Mouse (Mus musculus): ENCODE results near the gene Fuk. TPM values are rescaled to one million over a fixed set of nuclear protein-coding genes. Genes with fewer than 3 reads are reported as not detected.
A peak's percentile ranks its signal among the peaks of the same experiment; 100 is the strongest.
"Not testable (repeated sequence)": the region's sequence is repeated elsewhere in the genome, so short reads cannot be mapped to it uniquely, and the experiment has no call there.

Fuk gene
- polyA plus RNA-seq, 1 experiment from 2014 or later: 13.8 TPM

DNA sequence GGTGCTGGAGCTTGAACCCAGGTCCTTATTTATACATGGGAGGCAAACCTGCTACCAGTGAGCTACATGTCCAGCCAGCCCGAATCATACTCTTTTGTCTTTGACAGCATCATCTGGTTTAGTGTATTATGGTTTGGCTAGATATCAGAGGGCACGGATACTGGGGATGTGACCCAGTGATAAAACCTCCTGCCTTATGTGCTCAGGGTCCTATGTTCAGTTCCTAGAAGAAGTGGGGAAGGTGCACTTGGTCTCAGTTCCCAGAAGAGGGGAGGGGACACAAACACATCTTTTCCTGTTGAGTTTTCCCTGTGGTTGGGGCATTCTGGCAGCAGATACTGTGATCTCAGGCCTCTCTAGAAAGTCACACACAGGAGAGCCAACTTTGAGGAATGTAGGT, 31.0 kb upstream of the Fuk start:
- no peaks in the 10 kb centered on the region for H3K9me3 ChIP-seq (ENCODE audit: control insufficient read depth, low read length)
- no peak overlapping the region for H3K4me3 ChIP-seq (ENCODE audit: low read length)
- H3K27ac ChIP-seq (ENCODE audit: low read length): no peak overlapping the region
- H3K36me3 ChIP-seq (ENCODE audit: control insufficient read depth, insufficient read depth, low read length): no peaks in the 10 kb centered on the region
- WGBS: 85% methylated on average over 2 of the region's 2 CpGs
- H3K4me2 ChIP-seq (ENCODE audit: low read depth, low read length): no peak overlapping the region
- ATAC-seq: no peak
- H3K27me3 ChIP-seq (replicated peaks; ENCODE audit: control insufficient read depth, insufficient read depth, low read length): no peaks in the 10 kb centered on the region
- peaks cover 10% of the 10 kb centered on the region for H3K4me1 ChIP-seq (ENCODE audit: control insufficient read depth, insufficient read depth, low read length)
- no peak overlapping the region for H3K9ac ChIP-seq (ENCODE audit: low read depth, low read length)

DNA sequence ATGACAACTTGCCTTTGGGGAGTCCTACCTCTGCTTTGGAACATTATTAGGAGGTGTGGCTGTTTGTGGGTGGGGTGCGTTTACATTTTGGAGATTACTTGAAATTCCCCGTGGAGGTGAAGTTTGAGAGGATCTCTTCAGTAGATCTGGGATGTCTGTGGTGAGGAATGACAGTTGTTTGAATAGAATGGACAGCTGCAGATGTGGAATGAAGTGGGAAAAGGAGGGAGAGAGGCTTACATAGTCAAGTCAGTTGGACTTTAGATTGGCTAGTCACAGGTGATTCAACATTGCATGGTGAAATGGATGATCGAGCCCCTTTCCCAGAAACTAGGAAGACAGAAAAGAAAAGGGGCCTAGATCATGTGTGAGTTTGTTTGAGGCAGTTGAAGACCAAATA, 30.2 kb upstream of the Fuk start:
- H3K27ac ChIP-seq (ENCODE audit: low read length): no peak overlapping the region
- H3K4me1 ChIP-seq (ENCODE audit: control insufficient read depth, insufficient read depth, low read length): peaks cover 10% of the 10 kb centered on the region
- ATAC-seq: no peak
- no peaks in the 10 kb centered on the region for H3K36me3 ChIP-seq (ENCODE audit: control insufficient read depth, insufficient read depth, low read length)
- H3K4me3 ChIP-seq (ENCODE audit: low read length): no peak overlapping the region
- no peaks in the 10 kb centered on the region for H3K9me3 ChIP-seq (ENCODE audit: control insufficient read depth, low read length)
- no peak overlapping the region for H3K4me2 ChIP-seq (ENCODE audit: low read depth, low read length)
- H3K9ac ChIP-seq (ENCODE audit: low read depth, low read length): no peak overlapping the region
- H3K27me3 ChIP-seq (replicated peaks; ENCODE audit: control insufficient read depth, insufficient read depth, low read length): no peaks in the 10 kb centered on the region
- WGBS: 76% methylated on average over 3 of the region's 3 CpGs

- H3K4me2 ChIP-seq (ENCODE audit: low read depth, low read length): no peak overlapping the region
- peaks cover 14% of the 10 kb centered on the region for H3K4me1 ChIP-seq (ENCODE audit: control insufficient read depth, insufficient read depth, low read length)
- H3K36me3 ChIP-seq (ENCODE audit: control insufficient read depth, insufficient read depth, low read length): no peaks in the 10 kb centered on the region
- 65% methylated on average over 12 of the region's 12 CpGs for WGBS
- H3K9ac ChIP-seq (ENCODE audit: low read depth, low read length): no peak overlapping the region
- H3K27ac ChIP-seq (ENCODE audit: low read length): no peak overlapping the region
- no peaks in the 10 kb centered on the region for H3K27me3 ChIP-seq (replicated peaks; ENCODE audit: control insufficient read depth, insufficient read depth, low read length)
- ATAC-seq: no peak
- H3K4me3 ChIP-seq (ENCODE audit: low read length): no peak overlapping the region
- H3K9me3 ChIP-seq (ENCODE audit: control insufficient read depth, low read length): no peaks in the 10 kb centered on the region
Measured at GRCm38 (mm10) chr8:110931176-110931939, 29.1 kb upstream of the Fuk start.

DNA sequence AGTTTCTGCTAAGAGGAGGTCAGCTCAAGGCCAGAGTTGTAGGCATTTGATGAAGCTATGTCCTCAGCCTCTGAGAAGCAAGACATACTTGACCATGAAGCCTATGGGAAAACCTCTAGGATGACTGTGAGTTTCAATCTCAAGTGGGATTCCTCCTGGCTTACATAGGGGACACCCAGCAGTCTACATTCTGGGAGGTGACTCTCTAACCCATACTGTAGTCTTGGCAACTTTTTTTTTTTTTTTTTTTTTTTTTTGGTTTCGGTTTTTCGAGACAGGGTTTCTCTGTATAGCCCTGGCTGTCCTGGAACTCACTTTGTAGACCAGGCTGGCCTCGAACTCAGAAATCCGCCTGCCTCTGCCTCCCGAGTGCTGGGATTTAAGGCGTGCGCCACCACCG, 27.4 kb upstream of the Fuk start:
- not testable (repeated sequence) for H3K27ac ChIP-seq (ENCODE audit: low read length); H3K9me3 ChIP-seq (ENCODE audit: control insufficient read depth, low read length); ATAC-seq; H3K27me3 ChIP-seq (replicated peaks; ENCODE audit: control insufficient read depth, insufficient read depth, low read length); H3K4me3 ChIP-seq (ENCODE audit: low read length); H3K36me3 ChIP-seq (ENCODE audit: control insufficient read depth, insufficient read depth, low read length); H3K4me2 ChIP-seq (ENCODE audit: low read depth, low read length); H3K9ac ChIP-seq (ENCODE audit: low read depth, low read length)
- H3K4me1 ChIP-seq (ENCODE audit: control insufficient read depth, insufficient read depth, low read length): peaks cover 14% of the 10 kb centered on the region
- WGBS: over 99% methylated on average over 8 of the region's 8 CpGs

DNA sequence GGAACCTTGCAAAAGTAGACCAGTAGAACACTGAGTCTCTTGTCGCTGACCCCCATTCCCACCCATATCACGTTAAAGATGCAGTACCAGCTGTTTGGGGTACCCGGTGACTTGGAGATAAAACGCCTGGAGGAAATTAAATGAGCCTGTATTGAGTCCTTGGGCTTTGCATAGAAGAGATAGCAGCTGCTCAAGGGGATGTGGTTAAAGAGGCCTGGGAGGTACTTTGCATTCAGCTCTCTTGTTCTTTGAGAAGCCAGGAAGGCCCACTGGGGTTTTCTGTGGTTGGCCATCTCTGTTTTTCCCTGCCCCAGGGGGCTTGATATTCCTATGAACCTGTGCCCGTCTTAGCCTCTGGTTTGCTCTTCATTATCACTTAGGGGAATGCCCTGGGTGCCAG, 26.8 kb upstream of the Fuk start:
- Histone ChIP-seq H3K27ac (ENCODE audit: low read length) (no peak overlapping the region), H3K9me3 (ENCODE audit: control insufficient read depth, low read length) (no peaks in the 10 kb centered on the region), H3K9ac (ENCODE audit: low read depth, low read length) (no peak overlapping the region), H3K4me2 (ENCODE audit: low read depth, low read length) (no peak overlapping the region), H3K4me1 (ENCODE audit: control insufficient read depth, insufficient read depth, low read length) (peaks cover 14% of the 10 kb centered on the region), H3K4me3 (ENCODE audit: low read length) (no peak overlapping the region), H3K36me3 (ENCODE audit: control insufficient read depth, insufficient read depth, low read length) (no peaks in the 10 kb centered on the region), H3K27me3 (replicated peaks; ENCODE audit: control insufficient read depth, insufficient read depth, low read length) (no peaks in the 10 kb centered on the region)
- ATAC-seq: 0 out of 2 replicates have a peak, but pooled peaks have one; percentile 31
- 70% methylated on average over 5 of the region's 5 CpGs for WGBS

DNA sequence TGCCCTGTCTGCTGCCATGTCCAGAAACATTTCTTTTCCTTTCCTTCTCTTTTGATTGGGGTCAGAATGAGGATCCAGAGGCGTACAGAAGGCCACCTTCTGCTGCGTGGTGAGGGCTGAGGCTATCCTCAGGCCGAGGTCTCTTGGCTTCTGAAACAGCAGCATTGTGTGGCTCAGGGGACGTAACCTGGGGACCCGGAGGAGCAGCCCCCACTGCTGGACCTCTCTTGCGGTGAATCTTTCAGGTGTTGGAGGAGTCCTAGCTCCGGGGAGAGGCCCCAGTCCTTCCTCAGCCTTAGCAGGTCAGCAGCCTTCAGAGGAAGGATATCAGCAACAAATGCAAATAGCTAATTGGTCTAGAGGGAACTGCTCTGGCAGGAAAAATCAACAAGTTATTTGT, 26.1 kb upstream of the Fuk start:
- Histone ChIP-seq H3K36me3 (ENCODE audit: control insufficient read depth, insufficient read depth, low read length) (no peaks in the 10 kb centered on the region), H3K27ac (ENCODE audit: low read length) (no peak overlapping the region), H3K9me3 (ENCODE audit: control insufficient read depth, low read length) (no peaks in the 10 kb centered on the region), H3K9ac (ENCODE audit: low read depth, low read length) (no peak overlapping the region), H3K4me2 (ENCODE audit: low read depth, low read length) (no peak overlapping the region), H3K27me3 (replicated peaks; ENCODE audit: control insufficient read depth, insufficient read depth, low read length) (no peaks in the 10 kb centered on the region), H3K4me1 (ENCODE audit: control insufficient read depth, insufficient read depth, low read length) (peaks cover 14% of the 10 kb centered on the region), H3K4me3 (ENCODE audit: low read length) (no peak overlapping the region)
- 75% methylated on average over 7 of the region's 7 CpGs for WGBS
- ATAC-seq: no peak

DNA sequence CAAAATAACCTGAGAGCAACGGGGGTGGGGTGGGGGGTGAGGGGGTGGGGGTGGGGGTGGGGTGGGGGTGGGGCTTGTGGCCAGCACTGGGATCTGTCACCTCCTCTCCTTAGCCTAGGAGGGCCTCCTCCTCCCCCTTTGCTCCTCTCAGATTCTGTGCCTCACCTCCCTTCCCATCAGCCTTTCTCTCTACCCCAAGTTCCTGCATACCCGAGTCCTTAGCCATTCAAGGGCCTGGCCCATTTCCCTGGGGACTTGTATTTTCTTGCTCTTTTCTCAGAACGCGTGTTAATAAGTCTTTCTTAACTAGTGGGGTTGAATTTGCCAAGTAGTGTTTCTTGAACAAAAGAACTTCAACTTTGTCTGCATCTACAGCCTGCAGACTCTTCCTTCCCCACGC, 24.4 kb upstream of the Fuk start:
- H3K9ac ChIP-seq (ENCODE audit: low read depth, low read length): no peak overlapping the region
- ATAC-seq: no peak
- 0 out of 2 replicates have a peak overlapping the region, but pooled peaks have one; percentile 15 for H3K27ac ChIP-seq (ENCODE audit: low read length)
- H3K4me2 ChIP-seq (ENCODE audit: low read depth, low read length): no peak overlapping the region
- no peaks in the 10 kb centered on the region for H3K36me3 ChIP-seq (ENCODE audit: control insufficient read depth, insufficient read depth, low read length)
- peaks cover 12% of the 10 kb centered on the region for H3K4me1 ChIP-seq (ENCODE audit: control insufficient read depth, insufficient read depth, low read length)
- 38% methylated on average over 5 of the region's 5 CpGs for WGBS
- H3K9me3 ChIP-seq (ENCODE audit: control insufficient read depth, low read length): no peaks in the 10 kb centered on the region
- H3K4me3 ChIP-seq (ENCODE audit: low read length): no peak overlapping the region
- no peaks in the 10 kb centered on the region for H3K27me3 ChIP-seq (replicated peaks; ENCODE audit: control insufficient read depth, insufficient read depth, low read length)

- no peak overlapping the region for H3K9ac ChIP-seq (ENCODE audit: low read depth, low read length)
- no peaks in the 10 kb centered on the region for H3K27me3 ChIP-seq (replicated peaks; ENCODE audit: control insufficient read depth, insufficient read depth, low read length)
- H3K27ac ChIP-seq (ENCODE audit: low read length): no peak overlapping the region
- H3K4me1 ChIP-seq (ENCODE audit: control insufficient read depth, insufficient read depth, low read length): peaks cover 15% of the 10 kb centered on the region
- ATAC-seq: no peak
- no peaks in the 10 kb centered on the region for H3K9me3 ChIP-seq (ENCODE audit: control insufficient read depth, low read length)
- no peaks in the 10 kb centered on the region for H3K36me3 ChIP-seq (ENCODE audit: control insufficient read depth, insufficient read depth, low read length)
- H3K4me3 ChIP-seq (ENCODE audit: low read length): no peak overlapping the region
- no peak overlapping the region for H3K4me2 ChIP-seq (ENCODE audit: low read depth, low read length)
- 85% methylated on average over 8 of the region's 8 CpGs for WGBS
Measured at GRCm38 (mm10) chr8:110925691-110926140, 23.4 kb upstream of the Fuk start.

DNA sequence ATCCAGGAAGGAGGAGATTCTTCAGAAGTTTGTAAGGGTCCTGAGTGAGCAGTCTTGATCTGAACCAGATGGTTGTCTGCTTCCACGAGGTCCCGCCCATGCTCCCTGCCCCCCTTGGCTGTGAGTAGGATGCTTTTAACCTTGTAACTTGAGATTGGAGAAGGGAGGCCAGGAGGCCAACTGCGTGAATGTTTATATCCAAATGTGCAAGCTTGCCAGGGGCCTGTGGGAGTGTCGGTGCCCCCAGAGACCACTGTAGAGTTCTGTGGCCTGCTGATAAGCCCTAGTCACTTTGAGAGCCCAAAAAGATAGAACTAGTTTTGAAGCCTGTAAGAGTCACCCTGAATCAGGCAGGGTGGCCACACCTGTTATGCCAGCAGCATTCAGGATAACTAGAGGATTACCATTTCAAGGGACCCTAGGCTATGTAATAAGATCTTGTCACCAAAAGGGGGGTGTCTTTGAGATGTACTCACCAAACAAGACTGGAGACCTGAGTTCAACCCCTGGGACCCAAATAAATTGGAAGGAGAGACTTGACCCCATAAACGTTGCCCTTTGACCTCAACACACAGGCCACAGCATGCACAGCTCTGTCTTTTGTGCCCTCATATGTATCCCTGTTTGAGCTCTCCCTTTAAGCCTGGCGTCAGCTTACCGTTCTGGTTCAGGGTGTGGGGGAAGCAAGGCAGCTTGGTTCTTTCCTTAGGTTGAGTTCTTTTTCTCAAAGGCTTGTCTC, 19.4 kb upstream of the Fuk start:
- peak; percentile 32; the same call in 1 of the 2 replicates for ATAC-seq

More for the DNA sequence above, 19.4 kb upstream of the Fuk start:
- Histone ChIP-seq H3K27ac (ENCODE audit: low read length) (peak overlapping the region; percentile 77), H3K4me1 (ENCODE audit: control insufficient read depth, insufficient read depth, low read length) (peaks cover 13% of the 10 kb centered on the region), H3K36me3 (ENCODE audit: control insufficient read depth, insufficient read depth, low read length) (no peaks in the 10 kb centered on the region), H3K9ac (ENCODE audit: low read depth, low read length) (no peak overlapping the region; the same call in 1 of the 2 replicates), H3K9me3 (ENCODE audit: control insufficient read depth, low read length) (no peaks in the 10 kb centered on the region), H3K4me3 (ENCODE audit: low read length) (peak overlapping the region; percentile 82), H3K4me2 (ENCODE audit: low read depth, low read length) (peak overlapping the region; percentile 75), H3K27me3 (replicated peaks; ENCODE audit: control insufficient read depth, insufficient read depth, low read length) (no peaks in the 10 kb centered on the region)
- 39% methylated on average over 7 of the region's 7 CpGs for WGBS

All from intestine, embryonic 16.5 days (tissue).